Mouse (Mus musculus) spleen, postnatal 14 days (tissue): ENCODE data around the gene Tmem214.

Experiments used
- DNase-seq, 2 experiments: peaks; one replicate each; pipeline ENCODE4 v3.0.0; 2021 to 2022; ENCODE audit warnings: low spot score in 2 of 2

Gene Tmem214

DNA sequence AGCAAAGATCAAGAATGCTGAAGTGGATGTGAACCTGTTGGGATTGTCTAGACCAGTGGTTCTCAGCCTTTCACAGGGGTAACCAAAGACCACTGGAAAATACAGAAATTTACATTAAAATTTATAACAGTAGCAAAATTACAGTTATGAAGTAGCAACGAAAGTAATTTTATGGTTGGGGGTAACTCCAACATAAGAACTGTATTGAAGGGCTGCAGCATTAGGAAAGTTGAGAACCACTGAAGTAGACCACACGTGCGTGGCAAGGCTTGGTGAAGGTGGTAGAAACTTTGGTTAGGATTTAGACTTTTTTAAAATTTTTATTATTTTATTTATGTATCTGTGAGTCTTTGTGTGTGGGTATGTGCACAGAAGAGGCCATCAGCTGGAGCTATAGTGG is at the start of gene Tmem214:
Tmem214 (plus strand) TSS at position 301 of the 400 bp plus-strand sequence.
- no peak for DNase-seq

DNA sequence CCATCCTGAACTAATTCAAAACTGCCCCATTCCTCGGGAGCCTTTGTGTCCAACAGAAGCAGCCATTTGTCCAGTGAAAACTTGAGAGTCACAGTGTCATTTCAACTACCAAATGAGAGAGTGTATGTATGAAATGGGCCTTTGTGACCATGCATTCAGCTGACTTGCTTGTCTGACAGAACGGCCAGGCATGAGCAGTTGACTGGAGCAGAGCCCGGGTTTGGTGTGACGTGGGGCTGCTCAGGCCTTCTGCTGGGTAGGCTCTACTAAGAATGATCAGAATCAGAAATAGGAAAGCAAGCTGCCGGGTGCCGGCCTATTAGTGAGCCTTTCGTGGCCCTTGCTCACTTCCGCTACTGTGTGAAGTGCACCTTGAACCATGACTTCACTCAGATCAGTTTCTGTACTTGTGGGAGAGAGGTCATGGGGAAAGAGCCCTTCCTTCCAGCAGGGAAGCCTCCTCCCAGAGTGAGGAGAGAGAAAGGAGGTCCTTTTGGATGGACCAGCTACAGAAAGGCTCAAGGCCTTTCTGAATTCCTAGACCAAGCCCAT is 49.0 kb upstream of the Tmem214 start:
- no peak for DNase-seq

DNA sequence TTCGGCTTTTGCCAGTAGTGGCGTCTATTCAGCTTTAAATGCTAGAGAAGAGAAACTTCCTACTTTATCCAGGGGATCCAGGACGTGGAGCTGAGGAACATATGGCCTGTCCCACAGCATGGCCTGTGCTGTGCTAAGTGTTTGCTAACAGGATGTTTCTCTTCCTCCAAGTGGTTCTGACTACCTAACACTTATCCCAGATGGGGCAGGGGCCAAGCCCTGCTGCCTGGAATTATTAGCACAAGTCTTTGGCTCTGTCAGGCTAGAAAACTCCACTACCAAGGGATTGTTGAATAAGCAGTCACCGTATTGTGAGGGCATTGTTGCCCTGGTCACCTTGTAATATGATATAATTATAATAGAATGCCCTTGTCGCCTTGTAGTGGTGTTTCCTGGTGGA is 45.1 kb upstream of the Tmem214 start:
- DNase-seq, result no peak

DNA sequence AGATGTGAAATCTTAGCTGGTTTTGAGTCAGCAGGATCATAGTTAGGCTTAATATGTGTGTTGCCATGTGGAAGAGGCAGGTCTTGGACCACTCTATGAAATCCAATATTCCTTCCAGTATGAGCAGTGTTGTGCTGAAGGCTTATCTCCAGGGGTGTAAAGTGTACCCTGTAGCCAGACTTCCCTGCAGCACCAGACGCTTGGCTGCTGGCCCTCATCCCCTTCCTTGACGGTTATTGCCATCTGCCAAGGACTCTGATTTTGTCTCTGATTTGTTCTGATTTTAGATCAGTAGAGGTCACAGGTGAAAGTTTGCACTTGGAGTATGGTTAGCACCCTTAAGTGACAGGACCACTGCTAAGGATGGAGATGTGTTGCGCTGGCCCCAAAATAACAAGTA is 44.7 kb upstream of the Tmem214 start:
- no peak for DNase-seq

DNA sequence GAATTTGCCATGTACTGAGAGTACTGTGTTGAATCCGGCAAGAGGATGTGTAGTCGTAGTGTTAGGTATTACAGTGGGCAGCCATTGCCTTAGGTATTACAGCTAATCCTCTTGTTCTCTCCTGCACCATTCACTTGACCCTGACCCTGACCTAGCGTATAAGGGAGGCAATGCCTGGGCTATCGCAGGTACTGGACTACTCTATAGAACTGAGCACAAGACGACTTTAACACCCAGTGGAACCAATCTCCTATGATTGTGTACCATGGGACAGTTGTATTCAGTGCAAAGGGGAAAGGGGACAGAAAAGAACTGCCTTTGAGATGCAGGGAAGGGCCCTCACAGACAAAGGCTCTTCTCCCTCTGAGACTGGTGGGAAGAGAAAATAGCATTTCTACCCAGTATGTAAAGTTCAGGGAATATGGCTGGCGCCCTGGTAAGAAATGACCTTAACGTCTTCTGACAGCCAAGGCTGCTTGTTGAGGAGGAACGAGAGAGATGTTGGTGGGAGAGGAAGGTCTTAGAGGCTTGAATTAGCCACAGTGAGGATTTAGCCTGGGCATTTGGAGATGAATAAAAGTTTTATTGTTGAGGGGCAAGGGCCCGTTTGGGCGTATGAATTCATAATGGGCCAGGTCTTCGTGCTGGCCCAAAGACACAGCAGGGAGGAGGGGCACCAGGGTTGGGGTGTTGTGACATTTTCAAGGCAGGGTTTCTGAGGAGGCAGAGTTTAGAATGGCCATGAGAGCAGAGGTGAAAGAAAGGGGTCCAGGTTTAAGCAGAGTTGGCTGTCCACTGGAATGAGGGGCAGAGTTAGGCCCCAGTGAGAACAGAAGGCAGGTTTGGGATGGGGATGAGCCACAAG is 43.5 kb upstream of the Tmem214 start:
- no peak for DNase-seq

DNA sequence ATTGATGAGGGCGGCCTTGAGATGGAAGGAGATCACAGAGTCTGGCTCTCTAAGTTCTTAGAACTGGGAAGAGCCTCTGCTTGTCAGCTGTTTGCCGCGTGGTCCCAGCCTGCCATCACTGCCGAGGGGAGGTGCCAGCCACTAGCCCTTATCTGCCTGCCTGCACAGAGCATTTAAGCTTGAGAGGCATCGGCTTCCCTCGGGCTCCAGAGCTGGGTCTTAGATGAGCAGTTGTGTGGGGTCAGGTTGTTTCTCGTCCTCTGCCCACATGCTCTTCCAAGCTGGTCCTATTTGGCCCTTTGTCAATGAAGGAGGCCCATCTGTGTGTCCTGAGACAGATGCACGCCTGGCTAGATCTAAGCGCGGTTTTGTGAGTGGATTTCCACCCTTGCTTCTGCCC is 42.6 kb upstream of the Tmem214 start:
- DNase-seq, result no peak

DNA sequence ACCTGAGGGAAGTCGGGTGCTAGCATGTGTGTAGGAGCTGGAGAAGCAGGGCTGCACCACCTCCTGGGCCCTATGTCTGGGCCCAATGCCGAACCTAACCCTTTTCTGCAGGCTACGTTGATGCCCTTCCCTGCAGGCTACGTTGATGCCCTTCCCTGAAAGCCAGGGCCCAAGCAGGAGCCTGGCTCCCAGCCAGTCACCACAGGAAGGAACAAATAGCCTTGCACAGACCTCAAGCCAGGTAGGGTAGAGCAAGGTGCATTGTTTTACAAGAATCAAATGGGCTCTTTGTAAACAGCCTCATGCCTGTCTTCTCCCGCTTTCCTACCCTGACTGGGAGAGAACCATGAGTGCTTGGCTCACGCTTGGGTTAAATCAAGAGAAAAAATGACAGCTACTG is 42.0 kb upstream of the Tmem214 start:
- no peak for DNase-seq

DNA sequence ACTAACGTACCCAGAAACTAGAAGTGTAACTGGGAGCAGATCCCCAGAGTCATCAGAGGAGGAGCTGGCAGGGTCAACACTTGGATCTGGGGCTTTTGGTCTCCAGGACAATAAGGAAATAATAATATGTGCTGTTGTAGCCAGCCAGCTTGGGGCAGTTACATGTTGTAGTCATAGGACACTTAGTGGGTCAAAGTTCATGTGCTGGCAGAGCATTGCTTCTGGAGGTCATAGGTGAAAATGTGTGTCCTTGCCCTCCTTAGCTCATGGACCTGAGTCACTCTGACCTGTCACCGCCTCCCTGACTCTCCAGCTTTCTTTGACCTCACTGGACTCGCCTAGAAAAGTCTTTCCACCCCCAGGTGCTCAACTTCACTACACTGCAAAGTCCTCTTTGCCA is 34.4 kb upstream of the Tmem214 start:
- no peak for DNase-seq

DNA sequence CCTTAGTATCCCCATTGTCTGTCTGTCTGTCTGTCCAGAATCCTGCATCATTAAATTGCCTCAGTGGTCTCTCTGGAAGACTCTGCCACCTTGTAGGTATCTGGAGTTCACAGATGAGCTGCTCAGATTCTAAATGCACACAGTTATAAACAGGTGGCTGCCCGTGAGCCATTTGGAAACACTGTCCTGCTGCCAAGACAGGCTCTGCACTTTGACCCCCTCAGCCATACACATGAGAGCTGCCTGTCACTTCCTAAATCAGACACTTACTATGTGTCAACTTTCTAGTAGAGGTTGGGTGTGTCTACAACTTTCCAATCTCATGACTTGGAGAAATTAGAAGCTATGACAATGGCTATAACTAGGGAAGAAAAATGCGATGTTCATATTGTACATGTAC is 28.1 kb upstream of the Tmem214 start:
- no peak for DNase-seq

DNA sequence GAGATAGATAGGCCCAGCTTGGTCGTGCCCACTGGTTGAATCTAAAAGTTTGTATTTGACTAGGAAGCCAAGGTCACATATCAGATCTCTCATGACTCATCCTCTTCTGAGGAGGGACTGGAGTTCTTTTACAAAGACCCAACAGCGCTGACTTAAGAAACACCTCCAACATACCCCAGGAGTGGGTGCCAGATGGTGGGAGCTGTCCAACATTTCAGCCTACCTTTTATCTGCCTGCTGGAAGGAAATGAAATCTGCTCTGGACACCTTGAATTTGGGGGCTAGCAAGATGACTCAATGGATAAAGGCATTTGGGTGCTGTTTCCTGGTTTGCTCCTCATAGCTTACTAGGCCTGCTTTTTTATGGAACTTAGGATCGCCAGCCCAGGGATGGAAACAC is 25.9 kb upstream of the Tmem214 start:
- DNase-seq, result no peak

DNA sequence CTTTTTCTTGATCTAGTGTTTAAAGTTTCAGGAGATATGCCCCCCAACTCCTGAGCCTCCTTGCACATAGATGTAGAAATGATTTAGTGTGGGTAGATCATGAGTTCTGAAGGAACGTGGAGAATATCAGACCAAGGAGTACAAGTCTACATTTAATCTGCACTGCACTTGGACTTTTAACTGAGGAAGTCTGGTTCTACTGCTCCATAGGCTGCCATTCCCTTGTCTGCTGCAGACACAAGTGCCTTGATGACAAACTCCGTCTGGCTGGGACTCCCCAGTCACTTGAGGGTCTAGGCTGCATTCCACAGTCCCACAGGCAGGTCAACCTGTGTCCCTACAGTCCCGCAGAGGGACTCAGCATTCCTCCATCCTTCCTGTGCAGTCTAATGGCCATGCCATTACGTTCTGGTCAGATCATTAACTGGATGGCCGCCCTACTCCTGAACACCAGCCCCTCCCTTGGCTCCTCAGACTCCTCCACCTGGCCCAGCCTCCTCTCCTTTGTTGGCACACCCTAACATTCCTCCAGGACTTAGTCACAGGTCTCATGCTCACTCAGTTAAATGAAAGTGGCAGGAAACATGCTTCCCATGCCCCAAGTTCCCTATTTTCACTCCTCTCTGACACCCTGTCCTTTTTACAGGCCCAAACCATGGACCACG is 17.8 kb upstream of the Tmem214 start:
- no peak for DNase-seq

DNA sequence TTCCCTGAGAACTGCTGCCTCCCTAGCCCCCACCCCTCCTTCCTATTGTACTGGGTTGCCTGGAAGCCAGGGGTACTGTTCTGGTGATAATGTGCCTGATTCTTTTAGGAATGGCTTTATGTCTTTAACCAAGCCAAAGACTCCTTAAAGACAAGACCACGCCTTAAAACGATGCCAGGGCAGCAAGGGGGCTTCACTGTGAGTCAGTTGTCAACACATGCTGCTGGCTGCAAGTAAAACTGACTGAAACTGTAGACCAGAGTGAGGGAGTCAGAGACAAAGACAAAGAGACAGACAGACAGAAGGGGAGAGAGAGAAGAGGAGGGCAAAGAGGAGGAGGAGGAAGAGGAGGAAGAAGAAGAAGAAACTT is 17.3 kb upstream of the Tmem214 start:
- no peak for DNase-seq

DNA sequence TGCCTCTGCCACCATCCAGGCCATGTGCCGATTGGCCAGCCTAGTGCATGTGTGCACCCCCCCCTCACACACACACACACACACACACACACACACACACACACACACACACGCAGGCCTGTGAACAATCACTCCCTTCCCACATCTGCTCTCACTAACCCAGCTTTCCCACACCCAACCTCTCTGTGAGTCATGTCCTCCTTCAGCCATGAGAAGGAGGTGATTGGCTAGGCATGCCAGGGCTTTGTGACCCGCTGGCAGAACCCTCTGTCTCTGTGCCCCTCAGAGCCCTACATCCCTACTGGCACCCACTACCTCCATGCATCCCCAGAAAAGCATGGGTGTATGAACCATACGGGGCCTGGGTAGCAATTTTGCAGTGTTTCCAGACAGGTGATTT is 14.3 kb upstream of the Tmem214 start:
- no peak for DNase-seq

DNA sequence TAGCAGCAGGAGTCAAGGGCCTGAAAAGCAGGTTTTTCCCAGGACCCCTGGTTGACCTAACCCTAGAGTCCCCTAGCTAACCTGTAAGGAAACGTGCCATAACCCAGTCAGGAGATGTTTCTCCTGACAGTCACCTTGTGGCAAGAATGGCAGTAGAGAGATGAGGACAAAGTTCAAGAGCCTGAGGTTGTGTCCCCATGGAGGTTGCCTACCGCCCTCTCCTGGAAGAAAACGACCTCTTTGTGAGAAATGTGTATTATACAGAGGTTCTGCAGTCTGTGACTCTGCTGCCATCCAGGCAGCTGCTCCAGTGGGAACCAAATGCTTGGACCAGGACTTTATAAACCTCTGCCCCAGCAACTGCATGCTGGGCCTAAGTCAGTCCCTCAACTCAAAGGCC is 12.1 kb upstream of the Tmem214 start:
- no peak for DNase-seq

DNA sequence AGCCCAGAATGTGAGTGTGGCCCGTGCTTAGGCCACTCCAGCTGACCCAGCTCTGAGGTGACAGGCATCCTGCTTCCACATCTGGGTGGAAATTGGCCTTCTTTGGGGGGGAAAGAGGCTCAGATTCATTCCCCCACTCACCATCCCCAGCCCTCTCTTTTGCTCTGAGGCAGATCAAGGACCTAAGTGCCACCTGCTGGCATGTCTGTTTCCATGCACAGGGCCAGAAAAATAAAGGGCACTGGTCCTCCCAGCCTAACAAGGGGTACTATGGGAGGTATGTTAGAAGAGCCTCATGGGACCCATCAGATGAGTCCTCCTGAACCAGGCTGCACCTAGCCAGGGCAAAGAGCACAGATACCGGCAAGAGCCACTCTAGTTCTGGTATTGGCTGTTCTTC is 11.7 kb upstream of the Tmem214 start:
- no peak for DNase-seq

DNA sequence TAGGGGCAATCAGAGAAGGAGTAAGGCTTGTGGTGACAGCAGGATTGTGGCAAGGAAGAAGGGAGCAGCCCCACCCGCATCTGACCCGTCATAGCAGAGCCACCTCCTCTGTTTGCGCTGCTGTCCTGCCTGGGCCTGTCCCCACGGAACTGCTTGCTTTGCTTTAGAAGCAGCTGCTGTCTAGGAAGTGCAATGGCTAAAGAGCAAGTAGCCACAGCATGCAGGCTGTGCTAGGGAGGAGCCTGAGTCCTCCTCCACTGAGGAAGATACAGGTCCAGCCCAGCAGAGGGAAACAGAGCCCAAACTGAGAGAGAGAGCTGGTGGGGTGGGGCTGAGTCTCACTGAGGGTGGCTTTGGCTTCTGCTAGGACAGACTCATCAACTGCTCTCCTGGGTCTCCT is 4.0 kb upstream of the Tmem214 start:
- DNase-seq, result peak in 1 of 2 experiments; percentile 35

DNA sequence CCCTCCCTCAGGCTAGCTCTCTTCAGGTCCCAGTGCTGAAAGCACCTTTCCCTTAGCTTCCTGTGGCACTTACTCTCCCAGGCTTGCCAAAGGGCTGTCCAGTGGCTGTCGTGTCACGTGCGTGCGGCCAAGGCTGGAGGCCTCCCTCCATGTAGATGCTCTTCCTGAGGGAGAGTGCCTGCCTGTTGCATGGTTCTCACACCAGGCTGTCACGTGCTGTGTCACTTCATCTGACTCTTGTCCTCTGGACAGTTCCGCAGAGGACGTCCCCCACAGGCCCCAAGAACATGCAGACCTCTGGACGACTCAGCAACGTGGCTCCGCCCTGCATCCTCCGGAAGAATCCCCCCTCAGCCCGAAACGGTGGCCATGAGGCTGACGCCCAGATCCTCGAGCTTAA is 3.5 kb upstream of the Tmem214 start:
- DNase-seq, result no peak

DNA sequence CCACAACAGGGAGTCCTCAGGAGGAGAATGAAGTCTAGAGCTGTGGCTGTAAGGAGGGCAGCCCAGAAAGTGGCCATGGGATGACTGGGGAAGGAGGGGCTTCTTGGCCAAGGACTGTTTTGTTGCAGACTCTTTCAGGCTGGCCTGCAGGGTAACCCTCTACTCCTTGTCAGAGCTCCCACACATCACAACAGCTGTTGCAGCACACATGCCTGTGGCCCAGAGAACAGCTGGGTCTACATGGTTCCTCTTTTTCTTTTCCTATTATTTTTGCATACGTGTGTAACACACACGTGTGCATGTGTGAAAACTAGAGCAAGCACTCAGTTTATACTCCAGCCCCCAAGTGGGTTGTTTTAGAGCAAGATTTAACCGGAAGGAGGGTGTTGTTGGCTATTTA is 941 bp upstream of the Tmem214 start:
- no peak for DNase-seq

DNA sequence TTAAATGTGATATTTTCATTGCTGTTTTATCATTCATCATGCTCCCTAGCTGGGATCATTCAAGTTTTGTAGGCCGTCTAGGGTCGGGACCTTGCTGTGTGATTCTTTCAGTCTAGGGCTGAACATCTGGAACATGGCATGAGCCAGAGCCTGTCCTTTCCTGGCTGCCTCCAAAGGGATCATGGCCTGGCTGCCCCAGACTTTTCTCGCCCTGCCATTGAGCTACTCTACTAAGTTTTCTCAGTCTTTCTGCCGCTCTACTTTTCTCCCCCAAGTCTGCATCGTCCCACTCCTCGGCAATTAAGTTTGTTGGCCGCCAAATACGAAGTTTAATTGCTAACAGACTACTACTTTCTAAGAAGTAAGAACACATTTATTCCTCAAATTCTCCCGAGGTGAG is 1.2 kb downstream of the Tmem214 start:
- DNase-seq, result no peak

DNA sequence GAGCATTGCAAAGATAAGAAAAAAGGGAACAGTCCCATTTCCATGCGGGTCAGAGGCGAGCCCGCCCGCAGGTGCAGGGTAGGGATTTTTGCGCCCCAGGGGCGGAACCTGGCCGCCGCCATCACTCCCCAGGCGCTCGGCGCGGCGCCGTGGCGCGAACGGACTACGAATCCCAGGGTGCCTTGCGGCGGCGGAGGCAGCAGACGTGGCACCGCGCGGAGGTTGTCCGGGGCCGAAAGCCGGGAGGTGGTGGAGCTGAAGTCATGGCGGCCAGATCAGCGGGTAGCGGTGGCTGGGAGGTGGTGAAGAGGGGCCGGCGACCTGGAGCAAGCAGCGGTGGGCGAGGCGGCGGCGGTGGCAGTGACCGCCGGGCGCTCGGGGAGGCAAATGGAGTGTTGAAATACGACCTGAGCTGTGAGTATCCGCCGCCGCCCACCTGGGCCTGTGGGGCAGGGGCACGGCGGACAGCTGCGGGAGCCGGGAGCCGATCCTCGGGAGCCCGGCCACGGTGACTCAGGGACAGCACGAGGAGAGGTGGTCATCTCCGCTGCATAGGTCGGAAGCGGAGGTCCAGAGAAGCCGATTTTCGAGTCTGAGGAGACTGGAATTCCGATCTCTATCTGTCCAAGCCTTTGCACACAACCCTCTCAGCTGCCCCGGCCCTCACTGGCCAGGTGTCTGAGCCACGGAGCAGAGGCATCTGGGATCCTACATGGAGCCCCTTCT is 1.8 kb downstream of the Tmem214 start:
- DNase-seq, result peak; percentile 85 to 95

DNA sequence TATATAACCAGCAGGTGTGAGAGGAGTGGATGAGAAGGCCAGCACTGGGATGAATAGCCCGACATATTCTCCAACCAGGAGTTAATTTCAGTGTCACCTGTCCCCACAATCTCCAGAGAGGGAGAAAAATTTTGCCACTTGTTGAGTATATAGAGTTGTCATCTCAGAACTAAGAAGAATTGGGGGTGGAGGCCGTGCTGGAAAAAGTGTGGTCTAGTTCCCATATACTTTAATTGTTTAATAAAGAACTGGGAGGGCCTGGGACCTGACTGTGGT is 2.3 kb downstream of the Tmem214 start:
- no peak for DNase-seq

DNA sequence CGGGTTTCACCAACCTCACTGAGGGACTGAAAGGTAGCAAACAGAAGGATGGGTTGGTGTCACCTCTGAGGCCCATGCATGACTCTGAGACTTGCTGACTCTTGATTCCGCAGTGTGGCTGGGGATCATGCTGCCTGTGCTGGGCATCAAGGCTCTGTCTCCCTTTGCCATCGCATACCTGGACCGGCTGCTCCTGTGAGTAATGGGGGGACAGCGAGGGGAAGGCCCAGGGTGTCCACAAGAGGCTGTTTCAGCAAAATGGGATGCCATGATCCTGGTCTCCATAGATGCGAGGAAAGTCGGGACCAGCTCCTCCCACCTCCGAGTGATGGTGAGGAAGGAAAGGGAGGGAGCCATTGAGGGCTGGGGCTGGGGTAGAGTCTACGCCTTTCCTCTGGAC is 4.8 kb downstream of the Tmem214 start:
- DNase-seq, result no peak

DNA sequence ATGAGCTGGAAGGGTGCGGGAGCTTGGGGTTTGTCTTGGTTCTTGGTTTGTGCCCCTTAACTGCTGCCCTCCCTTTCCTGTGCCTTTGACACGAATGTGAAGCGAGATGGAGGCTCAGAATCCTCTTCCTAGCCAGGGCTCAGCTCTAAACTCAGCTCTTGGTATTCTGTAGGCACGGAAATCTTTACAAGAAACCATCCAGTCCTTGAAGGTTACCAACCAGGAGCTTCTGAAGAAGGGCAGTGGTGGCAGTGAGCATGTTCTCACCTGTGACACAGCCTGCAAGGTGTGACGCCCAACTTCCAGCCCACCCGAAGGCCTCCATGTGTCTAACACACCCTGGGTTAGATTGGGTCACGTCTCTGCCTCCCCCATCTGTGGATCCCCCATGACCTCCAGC is 6.6 kb downstream of the Tmem214 start:
- no peak for DNase-seq
